Mouse (Mus musculus) stomach, embryonic 16.5 days (tissue): ENCODE data around the gene Slc38a9. TPM values are rescaled to one million over a fixed set of nuclear protein-coding genes. Genes with fewer than 3 reads are reported as not detected.

Experiments
- ATAC-seq: fragments of 200-750 bp; cut with Nextera tagmentation; 2 replicates; pipeline ENCODE4 v1.8.0; 2017; ENCODE audit warnings: moderate number of reproducible peaks, moderate TSS enrichment; ENCODE audit not compliant: insufficient read depth, low FRiP score
- H3K27ac ChIP-seq: fragments of 300-500 bp; sonication (generic); 2 replicates; pipeline ENCODE4 v1.5.1; 2014; ENCODE audit warnings: low read length
- H3K27me3 ChIP-seq: fragments of 300-500 bp; sonication (generic); 2 replicates; pipeline ENCODE4 v1.6.1; 2014; ENCODE audit warnings: low read length, control low read depth, mixed read lengths; ENCODE audit not compliant: control insufficient read depth, insufficient read depth
- H3K36me3 ChIP-seq: fragments of 300-500 bp; sonication (generic); 2 replicates; pipeline ENCODE4 v1.6.1; 2014; ENCODE audit warnings: low read length; ENCODE audit not compliant: control insufficient read depth, insufficient read depth
- H3K4me1 ChIP-seq: fragments of 300-500 bp; sonication (generic); 2 replicates; pipeline ENCODE4 v1.6.1; 2014; ENCODE audit warnings: low read length, control low read depth, mixed read lengths; ENCODE audit not compliant: control insufficient read depth, insufficient read depth
- H3K4me2 ChIP-seq: fragments of 300-500 bp; sonication (generic); 2 replicates; pipeline ENCODE4 v1.6.1; 2014; ENCODE audit warnings: low read depth, low read length, mixed read lengths
- H3K4me3 ChIP-seq: fragments of 300-500 bp; sonication (generic); replicated peaks from 2 replicates; pipeline ENCODE4 v1.5.1; 2014; ENCODE audit warnings: mild to moderate bottlenecking, low read length
- H3K9ac ChIP-seq: fragments of 300-500 bp; sonication (generic); 2 replicates; pipeline ENCODE4 v1.6.1; 2014; ENCODE audit warnings: low read length
- H3K9me3 ChIP-seq: fragments of 300-500 bp; sonication (generic); replicated peaks from 2 replicates; pipeline ENCODE4 v1.6.1; 2016; ENCODE audit warnings: low read length, control low read depth; ENCODE audit not compliant: control insufficient read depth
- WGBS: fragments of 180-500 bp; shearing (Covaris S2); extraction: QIAGEN DNeasy Blood & Tissue Kit; methylation state at CpG from one replicate; pipeline ENCODE4 v1.1.7; 2014; 5-methylcytosine and 5-hydroxymethylcytosine counted together
- polyA plus RNA-seq: library from polyadenylated mRNA; unstranded; fragments of >200 nt; fragmentation: Nextera tagmentation; extraction: Ambion mirVana; gene quantifications from 2 replicates; pipeline ENCODE4 v1.2.1, GENCODE M21; 2015

Slc38a9 gene
- polyA plus RNA-seq, result 12.6 and 16.1 TPM in 2 replicates

DNA sequence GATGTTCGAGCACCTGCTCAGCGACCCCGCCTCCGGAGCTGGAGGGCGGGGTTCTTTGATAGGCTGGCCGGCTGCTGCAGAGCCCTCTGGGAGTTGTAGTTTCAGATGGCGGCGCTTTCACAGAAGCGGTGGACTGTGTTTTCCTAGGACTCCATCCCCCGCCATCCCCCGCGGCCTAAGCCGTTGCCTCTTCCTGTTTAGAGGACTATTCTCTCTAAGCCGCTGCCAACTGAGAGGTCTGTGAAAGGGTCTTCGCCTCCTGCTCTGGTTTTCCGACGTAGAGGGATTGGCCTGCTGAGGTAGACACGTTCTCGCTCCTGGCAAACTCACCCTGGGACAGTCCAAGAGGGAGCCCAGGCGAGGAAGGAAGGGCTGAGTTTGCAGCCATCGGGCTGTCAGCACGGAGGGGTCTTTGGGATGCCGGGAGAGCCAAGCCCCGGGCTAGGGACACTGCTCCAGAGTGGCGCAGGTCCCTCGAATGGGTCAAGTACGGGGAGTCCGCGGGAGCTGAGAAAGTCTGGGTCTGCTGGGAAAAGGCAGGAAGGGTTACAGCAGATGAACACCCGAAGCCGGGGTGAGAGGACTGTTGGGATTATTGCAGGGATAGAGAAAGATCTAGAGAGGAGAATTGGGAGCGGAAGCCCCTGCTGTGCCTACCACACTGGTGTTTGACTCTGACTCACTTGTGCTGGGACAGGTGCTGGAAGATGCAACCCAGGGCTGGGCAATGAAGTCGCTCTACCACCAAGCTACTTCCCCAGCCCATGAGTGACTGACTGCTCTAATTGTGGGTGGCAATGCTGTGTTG, at the start of gene Slc38a9:
Gene Slc38a9, plus strand, starts transcription at position 178 of the 808 bp plus-strand sequence.
- no peaks in the 10 kb centered on the region for H3K9me3 ChIP-seq
- H3K36me3 ChIP-seq, result no peaks in the 10 kb centered on the region
- peak; percentile 96 for ATAC-seq
- peak within 1 kb of the TSS; percentile 75 for H3K4me2 ChIP-seq
- H3K4me1 ChIP-seq, result peaks cover 7% of the 10 kb centered on the region
- peak within 1 kb of the TSS; percentile 52 for H3K27ac ChIP-seq
- peak within 1 kb of the TSS; percentile 84 for H3K9ac ChIP-seq
- H3K27me3 ChIP-seq, result no peaks in the 10 kb centered on the region
- peak within 1 kb of the TSS; percentile 87 for H3K4me3 ChIP-seq
- under 1% methylated on average over 33 of the region's 33 CpGs for WGBS

DNA sequence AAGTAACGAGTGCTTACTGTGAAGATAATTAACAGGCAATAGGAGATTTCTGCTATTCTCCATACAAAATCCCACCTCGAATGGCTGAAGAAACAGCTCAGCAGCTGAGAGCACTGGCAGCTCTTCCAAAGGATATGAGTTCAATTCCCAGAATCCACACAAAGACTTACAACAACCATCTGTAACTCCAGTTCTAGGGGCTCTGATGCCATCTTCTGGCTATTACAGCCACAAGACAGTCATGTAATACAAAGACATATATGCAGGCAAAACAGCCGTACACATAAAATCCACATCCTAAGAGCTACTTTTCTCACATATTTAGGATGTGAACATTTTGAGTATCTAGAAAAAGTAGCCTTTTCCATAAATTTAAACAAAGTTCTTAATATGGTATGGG, 39.0 kb upstream of the Slc38a9 start:
- Histone ChIP-seq H3K4me2 (no peak overlapping the region), H3K9ac (no peak overlapping the region), H3K4me3 (no peak overlapping the region), H3K27ac (no peak overlapping the region), H3K4me1 (no peaks in the 10 kb centered on the region), H3K27me3 (no peaks in the 10 kb centered on the region), H3K9me3 (no peaks in the 10 kb centered on the region), H3K36me3 (no peaks in the 10 kb centered on the region)
- ATAC-seq, result no peak
- 49% methylated on average over 3 of the region's 3 CpGs for WGBS

- H3K27me3 ChIP-seq, result no peaks in the 10 kb centered on the region
- H3K27ac ChIP-seq, result no peak overlapping the region
- no peaks in the 10 kb centered on the region for H3K36me3 ChIP-seq
- H3K4me1 ChIP-seq, result no peaks in the 10 kb centered on the region
- ATAC-seq, result no peak
- no peak overlapping the region for H3K9ac ChIP-seq
- H3K4me3 ChIP-seq, result no peak overlapping the region
- 52% methylated on average over 7 of the region's 7 CpGs for WGBS
- no peaks in the 10 kb centered on the region for H3K9me3 ChIP-seq
- H3K4me2 ChIP-seq, result no peak overlapping the region
Observed at GRCm38 (mm10) chr13:112623656-112624055, 36.9 kb upstream of the Slc38a9 start.

GRCm38 (mm10) chr13:112624622-112625021, 35.9 kb upstream of the Slc38a9 start:
- no peak overlapping the region for H3K27ac ChIP-seq
- no peaks in the 10 kb centered on the region for H3K36me3 ChIP-seq
- H3K4me2 ChIP-seq, result no peak overlapping the region
- no peak for ATAC-seq
- no peaks in the 10 kb centered on the region for H3K27me3 ChIP-seq
- no peak overlapping the region for H3K9ac ChIP-seq
- H3K4me3 ChIP-seq, result no peak overlapping the region
- WGBS, result 55% methylated on average over 3 of the region's 3 CpGs
- H3K4me1 ChIP-seq, result no peaks in the 10 kb centered on the region
- H3K9me3 ChIP-seq, result no peaks in the 10 kb centered on the region

DNA sequence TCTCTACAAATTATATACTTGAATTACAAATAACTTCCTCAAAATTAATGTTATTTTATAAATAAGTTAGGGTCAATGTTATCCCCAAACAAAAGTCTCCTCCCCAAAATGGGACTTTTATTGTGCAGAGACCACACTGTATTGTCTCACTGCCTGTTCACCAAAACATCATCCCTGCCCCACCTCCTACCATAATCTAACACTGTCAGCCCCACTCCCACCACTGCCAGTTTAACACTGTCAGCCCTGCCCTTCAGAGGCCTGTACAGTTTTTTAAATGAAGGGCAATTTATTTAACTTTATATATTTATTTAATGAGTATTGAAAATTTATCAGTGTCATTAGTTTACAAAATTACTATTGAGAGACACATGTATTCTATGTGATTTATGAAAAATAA, 35.0 kb upstream of the Slc38a9 start:
- H3K27me3 ChIP-seq, result no peaks in the 10 kb centered on the region
- no peak overlapping the region for H3K9ac ChIP-seq
- H3K9me3 ChIP-seq, result no peaks in the 10 kb centered on the region
- no peaks in the 10 kb centered on the region for H3K36me3 ChIP-seq
- H3K4me2 ChIP-seq, result no peak overlapping the region
- ATAC-seq, result no peak
- no peaks in the 10 kb centered on the region for H3K4me1 ChIP-seq
- no peak overlapping the region for H3K4me3 ChIP-seq
- no peak overlapping the region for H3K27ac ChIP-seq

DNA sequence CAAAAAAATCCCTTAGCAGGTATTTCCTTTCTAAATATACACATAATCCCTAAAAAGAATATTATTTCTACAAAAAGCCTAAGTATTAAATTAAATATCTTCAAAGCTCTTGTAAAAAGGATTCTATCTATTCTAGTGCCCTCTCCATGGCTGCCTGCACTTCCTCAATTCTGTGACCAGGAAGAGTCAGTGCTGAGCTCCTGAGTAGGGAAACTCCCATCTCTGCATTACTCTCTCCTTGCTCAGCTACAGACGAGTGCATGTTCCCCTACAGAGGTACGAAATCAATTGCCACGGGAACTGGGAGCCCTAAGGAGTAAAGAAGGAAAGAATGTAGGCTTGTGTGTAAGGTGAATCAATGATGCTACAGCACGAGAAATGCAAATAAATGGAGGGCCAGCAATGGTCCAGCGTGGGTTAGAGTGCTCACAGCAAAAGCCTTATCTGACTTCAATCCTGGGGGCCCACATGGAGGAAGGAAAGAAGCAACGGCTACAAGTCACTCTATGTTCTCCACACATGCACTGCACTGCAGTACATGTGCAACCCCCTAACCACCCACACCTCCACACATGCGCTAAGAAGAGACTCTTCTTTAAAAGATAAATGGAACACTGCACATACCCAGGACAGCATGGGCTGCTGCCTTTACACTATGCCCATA, 25.2 kb upstream of the Slc38a9 start:
- no peak overlapping the region for H3K4me3 ChIP-seq
- 54% methylated on average over 7 of the region's 7 CpGs for WGBS
- no peak overlapping the region for H3K27ac ChIP-seq
- H3K36me3 ChIP-seq, result no peaks in the 10 kb centered on the region
- no peak overlapping the region for H3K4me2 ChIP-seq
- no peak for ATAC-seq
- no peaks in the 10 kb centered on the region for H3K27me3 ChIP-seq
- H3K4me1 ChIP-seq, result no peaks in the 10 kb centered on the region
- no peak overlapping the region for H3K9ac ChIP-seq
- H3K9me3 ChIP-seq, result no peaks in the 10 kb centered on the region

DNA sequence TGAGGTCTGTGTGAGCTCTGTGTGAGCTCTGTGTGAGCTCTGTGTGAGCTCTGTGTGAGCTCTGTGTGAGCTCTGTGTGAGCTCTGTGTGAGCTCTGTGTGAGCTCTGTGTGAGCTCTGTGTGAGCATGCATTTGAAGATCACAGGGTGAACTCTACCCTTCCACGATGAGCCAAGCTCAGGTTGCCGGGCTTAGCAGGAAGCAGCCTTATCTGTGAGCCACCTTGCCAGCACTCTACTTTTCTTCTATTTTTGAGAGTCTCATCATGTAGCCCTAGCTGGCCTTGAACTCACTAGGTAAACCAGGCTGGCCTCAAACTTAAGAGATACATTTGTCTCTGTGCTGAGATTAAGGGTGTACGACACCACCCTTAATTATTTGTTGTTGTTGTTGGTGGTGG, 24.1 kb upstream of the Slc38a9 start:
- no peak overlapping the region for H3K4me3 ChIP-seq
- H3K4me1 ChIP-seq, result no peaks in the 10 kb centered on the region
- no peak for ATAC-seq
- H3K27ac ChIP-seq, result no peak overlapping the region
- WGBS, result 43% methylated on average over 3 of the region's 3 CpGs
- H3K36me3 ChIP-seq, result no peaks in the 10 kb centered on the region
- no peak overlapping the region for H3K9ac ChIP-seq
- no peak overlapping the region for H3K4me2 ChIP-seq
- H3K27me3 ChIP-seq, result no peaks in the 10 kb centered on the region
- no peaks in the 10 kb centered on the region for H3K9me3 ChIP-seq

DNA sequence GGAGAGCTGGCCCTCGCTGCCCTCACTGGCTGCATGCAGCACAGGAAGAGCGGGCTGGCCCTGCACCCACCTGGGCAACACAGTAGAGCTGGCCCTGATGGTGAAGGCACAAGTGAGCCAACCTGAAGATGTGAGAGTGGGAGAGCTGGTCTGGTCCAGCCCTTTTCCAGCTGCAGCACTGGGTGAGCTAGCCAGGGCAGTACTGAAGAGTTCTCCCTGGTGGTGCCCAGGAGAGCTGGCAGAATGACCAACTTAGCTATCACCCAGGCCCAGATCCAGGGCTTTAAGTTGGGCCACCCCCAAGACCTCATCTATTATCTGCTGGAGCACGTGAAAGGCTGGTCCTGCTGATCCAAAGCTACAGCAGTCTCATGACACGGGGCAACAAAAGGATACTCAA, 21.4 kb upstream of the Slc38a9 start:
- H3K9ac ChIP-seq, result no peak overlapping the region
- 79% methylated on average over 4 of the region's 4 CpGs for WGBS
- H3K27me3 ChIP-seq, result no peaks in the 10 kb centered on the region
- H3K9me3 ChIP-seq, result no peaks in the 10 kb centered on the region
- no peak overlapping the region for H3K27ac ChIP-seq
- no peak overlapping the region for H3K4me2 ChIP-seq
- no peaks in the 10 kb centered on the region for H3K4me1 ChIP-seq
- ATAC-seq, result no peak
- H3K36me3 ChIP-seq, result no peaks in the 10 kb centered on the region
- H3K4me3 ChIP-seq, result no peak overlapping the region

- H3K4me2 ChIP-seq, result no peak overlapping the region
- H3K9ac ChIP-seq, result no peak overlapping the region
- H3K4me1 ChIP-seq, result no peaks in the 10 kb centered on the region
- no peaks in the 10 kb centered on the region for H3K9me3 ChIP-seq
- no peak for ATAC-seq
- no peak overlapping the region for H3K4me3 ChIP-seq
- H3K36me3 ChIP-seq, result no peaks in the 10 kb centered on the region
- 87% methylated on average over 3 of the region's 3 CpGs for WGBS
- no peaks in the 10 kb centered on the region for H3K27me3 ChIP-seq
- no peak overlapping the region for H3K27ac ChIP-seq
Observed at GRCm38 (mm10) chr13:112642897-112643296, 17.7 kb upstream of the Slc38a9 start.
